Mouse (Mus musculus): ENCODE data around the gene Olfr1396. TPM values are rescaled to one million over a fixed set of nuclear protein-coding genes. Genes with fewer than 3 reads are reported as not detected.

The Olfr1396 gene
- polyA plus RNA-seq, 1 experiment: not detected

- Histone ChIP-seq H3K27me3 (ENCODE audit: control insufficient read depth, insufficient read depth, low read length) (no peaks in the 10 kb centered on the region), H3K4me1 (ENCODE audit: control insufficient read depth, insufficient read depth, low read length) (no peaks in the 10 kb centered on the region), H3K27ac (ENCODE audit: insufficient read depth, low read length) (no peak overlapping the region), H3K4me3 (replicated peaks; ENCODE audit: insufficient read depth, low read depth, low read length) (no peak overlapping the region)
- WGBS: 68% methylated on average over 6 of the region's 6 CpGs
- DNase-seq: no peak
- TF ChIP-seq POLR2A (IDR thresholded peaks at IDR 0.05; ENCODE audit: borderline replicate concordance, insufficient read depth, low read length) (no peak), CTCF (IDR thresholded peaks at IDR 0.05; ENCODE audit: borderline replicate concordance, insufficient read depth, low read depth, low read length) (no peak)
These were observed 2.0 kb downstream of the Olfr1396 start for GRCm38 (mm10) chr11:49112624-49113219.

GRCm38 (mm10) chr11:49111000-49111399 is 3.7 kb downstream of the Olfr1396 start:
- Histone ChIP-seq H3K27me3 (ENCODE audit: control insufficient read depth, insufficient read depth, low read length) (no peaks in the 10 kb centered on the region), H3K27ac (ENCODE audit: insufficient read depth, low read length) (no peak overlapping the region), H3K4me3 (replicated peaks; ENCODE audit: insufficient read depth, low read depth, low read length) (no peak overlapping the region), H3K4me1 (ENCODE audit: control insufficient read depth, insufficient read depth, low read length) (no peaks in the 10 kb centered on the region)
- TF ChIP-seq POLR2A (IDR thresholded peaks at IDR 0.05; ENCODE audit: borderline replicate concordance, insufficient read depth, low read length) (no peak), CTCF (IDR thresholded peaks at IDR 0.05; ENCODE audit: borderline replicate concordance, insufficient read depth, low read depth, low read length) (no peak)
- WGBS: 46% methylated on average over 1 of the region's 1 CpGs
- DNase-seq: no peak

GRCm38 (mm10) chr11:49108833-49109232 is 5.8 kb downstream of the Olfr1396 start:
- Histone ChIP-seq H3K4me1 (ENCODE audit: control insufficient read depth, insufficient read depth, low read length) (no peaks in the 10 kb centered on the region), H3K27me3 (ENCODE audit: control insufficient read depth, insufficient read depth, low read length) (no peaks in the 10 kb centered on the region), H3K4me3 (replicated peaks; ENCODE audit: insufficient read depth, low read depth, low read length) (no peak overlapping the region), H3K27ac (ENCODE audit: insufficient read depth, low read length) (no peak overlapping the region)
- TF ChIP-seq CTCF (IDR thresholded peaks at IDR 0.05; ENCODE audit: borderline replicate concordance, insufficient read depth, low read depth, low read length) (peak; percentile 23; the same call in 1 of the 2 replicates), POLR2A (IDR thresholded peaks at IDR 0.05; ENCODE audit: borderline replicate concordance, insufficient read depth, low read length) (no peak)
- DNase-seq: no peak
- WGBS: 36% methylated on average over 1 of the region's 1 CpGs

GRCm38 (mm10) chr11:49107650-49108537 is 6.8 kb downstream of the Olfr1396 start:
- no peak for DNase-seq
- no peaks in the 10 kb centered on the region for H3K4me1 ChIP-seq (ENCODE audit: control insufficient read depth, insufficient read depth, low read length)

GRCm38 (mm10) chr11:49105752-49106151 is 8.9 kb downstream of the Olfr1396 start:
- no peak overlapping the region for H3K4me3 ChIP-seq (replicated peaks; ENCODE audit: insufficient read depth, low read depth, low read length)
- DNase-seq: no peak
- WGBS: 56% methylated on average over 1 of the region's 1 CpGs
- no peak for TF ChIP-seq POLR2A (IDR thresholded peaks at IDR 0.05; ENCODE audit: borderline replicate concordance, insufficient read depth, low read length)
- TF ChIP-seq CTCF (IDR thresholded peaks at IDR 0.05; ENCODE audit: borderline replicate concordance, insufficient read depth, low read depth, low read length): no peak
- H3K4me1 ChIP-seq (ENCODE audit: control insufficient read depth, insufficient read depth, low read length): no peaks in the 10 kb centered on the region
- H3K27me3 ChIP-seq (ENCODE audit: control insufficient read depth, insufficient read depth, low read length): no peaks in the 10 kb centered on the region
- no peak overlapping the region for H3K27ac ChIP-seq (ENCODE audit: insufficient read depth, low read length)

More at GRCm38 (mm10) chr11:49107650-49108537, 6.8 kb downstream of the Olfr1396 start:
- TF ChIP-seq CTCF (IDR thresholded peaks at IDR 0.05; ENCODE audit: borderline replicate concordance, insufficient read depth, low read depth, low read length): no peak
- TF ChIP-seq POLR2A (IDR thresholded peaks at IDR 0.05; ENCODE audit: borderline replicate concordance, insufficient read depth, low read length): no peak
- Histone ChIP-seq H3K27me3 (ENCODE audit: control insufficient read depth, insufficient read depth, low read length) (no peaks in the 10 kb centered on the region), H3K27ac (ENCODE audit: insufficient read depth, low read length) (no peak overlapping the region), H3K4me3 (replicated peaks; ENCODE audit: insufficient read depth, low read depth, low read length) (no peak overlapping the region)
- 78% methylated on average over 10 of the region's 10 CpGs for WGBS

GRCm38 (mm10) chr11:49103047-49103693 is 11.5 kb downstream of the Olfr1396 start:
- H3K27ac ChIP-seq (ENCODE audit: insufficient read depth, low read length): no peak overlapping the region
- DNase-seq: peak; percentile 58 to 74
- H3K4me1 ChIP-seq (ENCODE audit: control insufficient read depth, insufficient read depth, low read length): no peaks in the 10 kb centered on the region
- H3K27me3 ChIP-seq (ENCODE audit: control insufficient read depth, insufficient read depth, low read length): no peaks in the 10 kb centered on the region
- no peak overlapping the region for H3K4me3 ChIP-seq (replicated peaks; ENCODE audit: insufficient read depth, low read depth, low read length)
- TF ChIP-seq CTCF (IDR thresholded peaks at IDR 0.05; ENCODE audit: borderline replicate concordance, insufficient read depth, low read depth, low read length) (peak; percentile 71), POLR2A (IDR thresholded peaks at IDR 0.05; ENCODE audit: borderline replicate concordance, insufficient read depth, low read length) (no peak)
- 20% methylated on average over 8 of the region's 8 CpGs for WGBS

- Histone ChIP-seq H3K27ac (ENCODE audit: insufficient read depth, low read length) (no peak overlapping the region), H3K4me1 (ENCODE audit: control insufficient read depth, insufficient read depth, low read length) (no peaks in the 10 kb centered on the region), H3K4me3 (replicated peaks; ENCODE audit: insufficient read depth, low read depth, low read length) (no peak overlapping the region), H3K27me3 (ENCODE audit: control insufficient read depth, insufficient read depth, low read length) (no peaks in the 10 kb centered on the region)
- DNase-seq: no peak
- 68% methylated on average over 5 of the region's 5 CpGs for WGBS
- TF ChIP-seq POLR2A (IDR thresholded peaks at IDR 0.05; ENCODE audit: borderline replicate concordance, insufficient read depth, low read length) (no peak), CTCF (IDR thresholded peaks at IDR 0.05; ENCODE audit: borderline replicate concordance, insufficient read depth, low read depth, low read length) (no peak)
These were observed 13.2 kb downstream of the Olfr1396 start for GRCm38 (mm10) chr11:49101500-49101899.
